Mouse (Mus musculus) heart, postnatal 36 days (tissue): ENCODE measurements around the gene 4930562C15Rik. TPM values are rescaled to one million over a fixed set of nuclear protein-coding genes. Genes with fewer than 3 reads are reported as not detected.
A peak's percentile ranks its signal among the peaks of the same experiment; 100 is the strongest.

Experiments
- DNase-seq, 2 experiments: peaks; one replicate each; pipeline ENCODE4 v3.0.0; 2021 to 2022
- intact Hi-C: fragments of 180-260 bp; cut with DNase I; formaldehyde crosslinking; loops from one replicate; pipeline ENCODE4 v1.15.1; 2025
- total RNA-seq, 2 experiments: library from RNA; stranded (reverse); gene quantifications; 2 replicates each; pipeline ENCODE4 v1.2.3; 2021

Gene 4930562C15Rik
- total RNA-seq, 2 experiments from 2014 or later, result not detected

DNA sequence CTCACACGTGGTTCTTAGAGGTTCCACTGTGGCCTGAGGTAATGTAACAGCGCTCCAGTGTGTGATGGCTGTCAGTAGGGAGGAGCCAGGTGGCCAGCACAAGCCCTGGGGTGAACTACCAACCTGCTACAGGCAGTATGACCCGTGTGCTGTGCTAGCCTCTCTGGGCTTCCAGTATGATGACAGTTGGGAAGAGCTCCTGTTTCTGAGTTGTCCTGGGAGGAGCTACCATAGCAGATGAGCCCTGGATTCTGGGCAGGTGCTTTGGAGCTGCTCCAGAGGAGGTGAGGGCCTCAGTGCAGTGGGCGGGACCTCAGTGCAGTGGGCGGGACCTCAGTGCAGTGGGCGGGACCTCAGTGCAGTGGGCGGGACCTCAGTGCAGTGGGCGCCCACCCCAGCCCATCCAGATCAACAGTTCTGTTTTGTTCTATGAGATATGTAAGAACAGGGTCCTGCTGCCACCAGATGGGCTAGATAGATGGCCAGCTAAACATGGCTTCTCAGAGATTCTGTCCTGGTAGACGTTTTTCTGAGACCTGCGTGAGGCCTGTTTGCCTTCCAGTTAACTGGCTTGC lies 76.9 kb downstream of the 4930562C15Rik start:
- intact Hi-C loops, result loop anchor here (2.0 to 10.0 kb wide), 3 partner anchors 33 to 220 kb away; no protein-coding TSS in a partner anchor
- DNase-seq, result no peak

DNA sequence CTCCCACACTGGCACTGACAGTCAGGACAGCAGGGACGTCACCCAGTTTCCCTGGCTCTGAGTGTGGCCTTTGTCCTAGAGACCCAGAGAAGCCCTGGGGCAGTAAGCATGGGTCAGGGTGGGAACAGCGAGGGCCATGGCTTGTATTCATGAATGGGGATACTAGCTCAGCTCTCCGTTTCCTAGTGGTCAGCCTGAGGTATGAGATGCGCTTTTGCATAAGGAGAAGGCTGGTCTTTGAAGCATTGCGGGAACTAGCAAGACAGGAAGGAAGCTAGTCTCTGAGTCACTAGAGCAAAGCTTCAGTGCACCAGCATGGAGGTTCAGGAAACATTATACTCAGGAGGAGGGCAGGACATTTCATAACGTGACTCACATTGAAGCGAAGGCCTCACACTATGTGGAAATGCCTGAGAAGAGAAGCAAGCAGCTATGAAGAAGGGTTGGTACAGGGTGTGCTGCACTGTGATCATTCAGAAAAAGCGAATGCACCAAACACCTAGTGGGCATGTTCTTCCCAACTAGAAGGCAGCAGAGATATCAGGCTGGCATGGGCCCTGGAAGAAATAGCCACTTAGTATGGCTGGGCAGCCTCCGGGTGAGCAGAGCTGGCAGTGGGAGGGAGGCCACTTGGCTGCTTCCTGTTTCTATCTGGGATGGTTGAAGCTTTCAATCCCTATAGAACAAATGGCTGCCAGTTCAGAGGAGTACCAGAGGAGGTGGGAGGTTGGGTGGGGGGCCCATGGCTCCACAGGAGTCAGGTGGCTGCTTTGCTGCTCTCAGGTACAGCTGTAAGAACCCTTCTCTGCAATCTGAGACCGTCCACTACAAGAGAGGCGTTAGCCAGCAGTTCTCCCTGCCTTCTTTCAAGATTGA lies 77.9 kb downstream of the 4930562C15Rik start:
- intact Hi-C loops, result loop anchor here (1.0 to 10.0 kb wide), 4 partner anchors 34 to 221 kb away; no protein-coding TSS in a partner anchor
- DNase-seq, result peak in 1 of 2 experiments; percentile 53

DNA sequence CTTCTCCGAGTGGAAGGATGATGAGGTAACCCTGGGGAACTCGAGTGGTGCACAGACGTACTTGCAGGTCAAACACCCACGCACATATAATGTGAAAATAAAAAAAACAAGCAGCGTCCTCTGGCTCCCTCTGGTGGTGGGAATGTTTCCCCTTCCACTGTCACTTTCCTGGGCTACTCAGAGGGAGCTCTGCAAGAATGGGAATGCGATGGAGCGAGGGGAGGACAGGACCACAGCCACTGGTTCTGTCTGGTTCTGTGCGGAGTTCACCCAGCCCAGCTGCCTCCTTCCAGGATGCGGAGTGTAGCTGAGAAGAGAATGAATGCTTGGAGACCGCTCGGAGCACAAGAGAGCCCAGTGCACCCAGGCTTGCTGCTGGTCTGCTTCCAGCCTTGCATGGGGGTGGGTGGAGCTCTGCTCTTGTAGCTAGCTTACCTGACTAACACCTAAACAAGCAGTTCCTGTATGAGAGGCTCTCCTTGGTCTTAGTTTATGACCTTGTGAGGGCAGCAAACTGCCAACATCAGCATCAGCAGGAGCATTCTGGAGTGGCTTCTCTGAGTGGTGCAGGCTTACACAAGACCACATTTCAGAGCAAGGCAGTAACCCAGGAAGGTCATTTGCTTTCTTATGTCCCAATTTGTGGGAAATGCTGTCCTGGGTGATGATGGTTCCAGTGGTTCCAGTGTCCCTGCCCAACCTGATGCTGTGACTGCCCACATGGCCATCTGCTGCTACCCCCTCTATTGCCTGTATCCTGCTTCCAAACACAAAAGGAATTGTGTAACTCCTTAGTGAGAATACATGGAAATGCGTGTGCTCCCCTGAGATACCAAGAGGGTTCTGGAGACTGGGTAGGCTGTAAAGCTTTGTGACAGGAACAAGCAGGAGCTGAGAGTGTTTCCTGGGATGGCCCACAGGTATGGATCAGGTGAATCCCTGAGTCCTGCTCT lies 78.8 kb downstream of the 4930562C15Rik start:
- DNase-seq, result peak; percentile 90 to 92
- intact Hi-C loops, result loop anchor here (1.0 to 10.0 kb wide), 4 partner anchors 35 to 222 kb away; no protein-coding TSS in a partner anchor

DNA sequence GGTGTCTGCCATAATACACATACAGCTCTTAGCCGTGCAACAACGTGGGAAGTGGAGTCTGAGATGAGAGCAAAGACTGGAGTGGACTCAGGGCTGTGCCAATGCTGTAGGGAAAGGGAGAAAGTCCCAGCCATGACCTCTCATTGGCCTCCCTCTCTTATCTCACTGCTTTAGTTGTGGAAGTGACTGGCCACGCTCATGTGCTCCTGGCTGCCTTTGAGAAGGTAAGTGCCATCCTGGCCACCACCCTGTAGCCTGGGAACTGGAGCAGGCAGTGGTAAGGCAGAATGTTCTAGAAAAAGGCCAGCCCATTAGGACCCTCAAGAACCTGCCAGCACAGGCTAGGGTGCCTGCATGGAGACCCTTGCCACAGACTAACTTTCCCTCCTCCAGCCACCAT lies 80.7 kb downstream of the 4930562C15Rik start:
- DNase-seq, result no peak
- intact Hi-C loops, result loop anchor here (10.0 kb wide), 1 partner anchor 151 kb away; no protein-coding TSS in a partner anchor

DNA sequence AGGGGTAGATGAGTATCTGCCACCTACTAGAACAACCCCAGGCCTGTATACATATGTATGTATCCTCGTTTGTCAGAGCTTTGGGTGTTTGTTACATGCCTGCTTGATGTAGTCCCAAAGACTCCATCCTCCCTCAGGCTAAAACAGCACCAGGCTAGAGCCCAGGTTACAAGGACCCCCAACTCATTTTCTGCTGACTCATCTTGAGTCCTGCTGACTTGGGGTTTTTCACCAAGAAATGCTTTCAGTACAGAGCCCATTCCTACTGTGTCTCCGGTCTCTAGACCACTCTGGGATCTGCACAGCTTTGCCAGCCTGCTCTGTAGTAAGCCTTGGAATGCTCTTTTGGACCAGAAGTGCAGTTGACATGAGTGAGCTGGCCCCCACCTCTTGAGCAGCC lies 81.4 kb downstream of the 4930562C15Rik start:
- intact Hi-C loops, result loop anchor here (10.0 kb wide), 1 partner anchor 152 kb away; no protein-coding TSS in a partner anchor
- DNase-seq, result no peak

Other genes with a start within 250 kb of the 4930562C15Rik start
- 10 to 100 TPM; 16.0 to 16.7 TPM for gene Glis2, start 240.7 kb upstream of the 4930562C15Rik start, total RNA-seq
- gene Pam16, start 210.4 kb upstream of the 4930562C15Rik start, total RNA-seq, result 100 to 1,000 TPM; 134 to 150 TPM
- 10 to 100 TPM in 1 of 2 experiments, 1 to 10 TPM in 1; 9.2 to 11.0 TPM for gene Vasn, start 195.5 kb upstream of the 4930562C15Rik start, total RNA-seq
- gene Dnaja3, start 195.4 kb upstream of the 4930562C15Rik start, total RNA-seq, result 100 to 1,000 TPM; 143 to 164 TPM
- 10 to 100 TPM; 13.0 to 13.7 TPM for gene Coro7, start 155.6 kb upstream of the 4930562C15Rik start, total RNA-seq
- 1 to 10 TPM; 2.8 to 3.4 TPM for gene Nmral1, start 116.1 kb upstream of the 4930562C15Rik start, total RNA-seq
- gene Hmox2, start 109.1 kb upstream of the 4930562C15Rik start, total RNA-seq, result 10 to 100 TPM; 72.2 to 88.2 TPM
- 10 to 100 TPM; 59.0 to 66.1 TPM for gene Cdip1, start 45.1 kb upstream of the 4930562C15Rik start, total RNA-seq
- 10 to 100 TPM; 20.0 to 21.6 TPM for gene Ubald1, start 44.9 kb downstream of the 4930562C15Rik start, total RNA-seq
- 100 to 1,000 TPM; 154 to 155 TPM for gene Mgrn1, start 50.8 kb downstream of the 4930562C15Rik start, total RNA-seq
- gene Nudt16l1, start 103.3 kb downstream of the 4930562C15Rik start, total RNA-seq, result 10 to 100 TPM; 20.5 to 21.3 TPM
- gene Anks3, start 128.8 kb downstream of the 4930562C15Rik start, total RNA-seq, result 10 to 100 TPM; 12.4 to 12.9 TPM
- not detected for gene Sept12, start 162.4 kb downstream of the 4930562C15Rik start, total RNA-seq
- gene Smim22, start 171.9 kb downstream of the 4930562C15Rik start, total RNA-seq, result not detected
- 10 to 100 TPM; 16.2 to 19.7 TPM for gene Rogdi, start 178.1 kb downstream of the 4930562C15Rik start, total RNA-seq
- gene Glyr1, start 214.4 kb downstream of the 4930562C15Rik start, total RNA-seq, result 10 to 100 TPM; 43.8 to 46.0 TPM
- 10 to 100 TPM; 26.4 to 28.5 TPM for gene Ubn1, start 214.6 kb downstream of the 4930562C15Rik start, total RNA-seq